Mouse (Mus musculus): ENCODE results near the gene Tigar. TPM values are rescaled to one million over a fixed set of nuclear protein-coding genes. Genes with fewer than 3 reads are reported as not detected.
A peak's percentile ranks its signal among the peaks of the same experiment; 100 is the strongest.

Tigar gene
- polyA plus RNA-seq (2014; fragmentation: Nextera tagmentation; extraction: Ambion mirVana): 4.3 and 4.5 TPM in 2 replicates

DNA sequence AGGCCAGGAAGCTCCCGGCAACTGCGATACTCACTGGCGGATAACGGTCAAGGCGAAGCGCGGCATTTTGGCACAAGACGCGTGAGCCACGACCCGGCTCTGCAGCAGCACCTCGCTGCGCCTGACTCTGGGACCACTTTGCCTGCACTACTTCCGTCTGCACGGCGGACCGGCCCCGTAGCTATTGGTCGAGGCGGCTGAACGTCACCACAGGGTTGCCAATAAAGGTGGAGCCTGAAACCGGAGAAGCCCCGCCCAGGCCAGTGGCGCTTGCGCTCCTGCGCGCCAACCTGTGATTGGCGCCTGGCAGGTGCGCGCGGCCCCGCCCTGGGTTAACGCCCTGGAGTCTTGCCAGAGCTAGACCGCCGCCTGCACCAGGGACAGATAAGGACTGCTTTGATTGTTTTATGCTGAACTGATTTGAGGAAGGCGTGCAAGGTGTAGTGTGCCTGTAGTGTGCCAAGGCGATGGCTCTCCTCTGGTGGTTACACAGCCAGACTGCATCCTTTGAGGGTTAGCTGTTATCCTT lies at the start of gene Tigar:
Gene Tigar, minus strand, starts transcription at position 156 of the 529 bp plus-strand sequence.
- under 1% methylated on average over 37 of the region's 37 CpGs for WGBS
- Histone ChIP-seq H3K36me3 (ENCODE audit: control insufficient read depth, insufficient read depth, low read length) (no peaks in the 10 kb centered on the region), H3K9ac (ENCODE audit: low read length) (peak within 1 kb of the TSS; percentile 56), H3K4me1 (ENCODE audit: control insufficient read depth, insufficient read depth, low read length) (no peaks in the 10 kb centered on the region), H3K27ac (replicated peaks; ENCODE audit: low read depth, low read length) (no peak within 1 kb of the TSS), H3K4me3 (ENCODE audit: low read depth, low read length) (peak within 1 kb of the TSS; percentile 62), H3K4me2 (ENCODE audit: low read depth, severe bottlenecking) (peak within 1 kb of the TSS; percentile 75), H3K27me3 (ENCODE audit: control insufficient read depth, insufficient read depth, low read length) (no peaks in the 10 kb centered on the region), H3K9me3 (ENCODE audit: control insufficient read depth, low read length) (no peaks in the 10 kb centered on the region)
- DNase-seq (ENCODE audit: low spot score) (peak; percentile 93), ATAC-seq (ENCODE audit: insufficient number of reproducible peaks, low FRiP score, low TSS enrichment, low read depth) (peak; percentile 99)

DNA sequence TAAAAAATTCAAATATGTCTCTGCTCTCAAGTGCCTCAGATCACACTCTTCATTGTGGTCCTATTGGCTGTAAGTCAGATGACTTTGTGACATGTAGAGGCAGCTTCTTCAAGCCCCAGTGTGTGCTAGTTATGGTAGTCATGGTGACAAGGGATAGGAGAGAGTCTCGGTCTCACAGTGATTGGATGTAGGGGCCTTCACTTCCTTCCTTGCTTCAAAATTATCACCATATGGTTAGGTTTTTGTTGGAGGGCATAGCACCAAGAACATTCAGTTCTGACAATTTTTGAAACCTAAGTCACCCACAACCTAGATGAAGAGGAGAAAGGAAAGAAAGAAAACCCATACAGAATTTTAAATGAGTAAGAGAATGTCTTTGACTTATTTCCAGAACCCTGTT lies 48.0 kb upstream of the Tigar start:
- Histone ChIP-seq H3K27ac (replicated peaks; ENCODE audit: low read depth, low read length) (no peak overlapping the region), H3K9me3 (ENCODE audit: control insufficient read depth, low read length) (no peaks in the 10 kb centered on the region), H3K36me3 (ENCODE audit: control insufficient read depth, insufficient read depth, low read length) (no peaks in the 10 kb centered on the region), H3K4me2 (ENCODE audit: low read depth, severe bottlenecking) (no peak overlapping the region), H3K4me1 (ENCODE audit: control insufficient read depth, insufficient read depth, low read length) (peaks cover 6% of the 10 kb centered on the region; the same call in 1 of the 2 replicates), H3K27me3 (ENCODE audit: control insufficient read depth, insufficient read depth, low read length) (no peaks in the 10 kb centered on the region), H3K4me3 (ENCODE audit: low read depth, low read length) (no peak overlapping the region), H3K9ac (ENCODE audit: low read length) (no peak overlapping the region)
- ATAC-seq (ENCODE audit: insufficient number of reproducible peaks, low FRiP score, low TSS enrichment, low read depth) (no peak), DNase-seq (ENCODE audit: low spot score) (no peak)
- 44% methylated on average over 1 of the region's 1 CpGs for WGBS

DNA sequence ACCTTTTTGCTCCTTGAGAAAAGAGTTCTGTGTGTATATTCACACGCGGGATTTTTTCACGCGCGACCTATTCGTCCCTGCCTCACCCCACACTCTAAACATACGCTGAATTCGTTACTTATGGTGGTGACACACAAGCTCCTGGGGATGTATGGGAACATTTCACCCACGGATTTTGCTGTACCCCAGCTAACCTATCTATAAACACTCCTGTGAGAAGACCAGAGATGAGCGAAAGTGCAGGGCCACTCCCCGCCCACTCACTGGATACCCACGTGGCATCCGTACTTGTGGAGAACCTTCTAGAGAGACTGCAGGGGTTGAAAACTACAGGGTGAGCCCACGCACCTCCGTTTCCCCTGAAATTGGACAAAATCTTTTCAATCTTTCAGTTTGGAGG lies 46.1 kb upstream of the Tigar start:
- no peak for ATAC-seq (ENCODE audit: insufficient number of reproducible peaks, low FRiP score, low TSS enrichment, low read depth)
- Histone ChIP-seq H3K4me3 (ENCODE audit: low read depth, low read length) (peak overlapping the region; percentile 37), H3K9me3 (ENCODE audit: control insufficient read depth, low read length) (no peaks in the 10 kb centered on the region), H3K4me1 (ENCODE audit: control insufficient read depth, insufficient read depth, low read length) (peaks cover 16% of the 10 kb centered on the region), H3K27ac (replicated peaks; ENCODE audit: low read depth, low read length) (no peak overlapping the region), H3K36me3 (ENCODE audit: control insufficient read depth, insufficient read depth, low read length) (no peaks in the 10 kb centered on the region), H3K4me2 (ENCODE audit: low read depth, severe bottlenecking) (peak overlapping the region; percentile 87), H3K27me3 (ENCODE audit: control insufficient read depth, insufficient read depth, low read length) (no peaks in the 10 kb centered on the region), H3K9ac (ENCODE audit: low read length) (peak overlapping the region; percentile 51)
- 1% methylated on average over 15 of the region's 15 CpGs for WGBS
- DNase-seq (ENCODE audit: low spot score): peak; percentile 63

DNA sequence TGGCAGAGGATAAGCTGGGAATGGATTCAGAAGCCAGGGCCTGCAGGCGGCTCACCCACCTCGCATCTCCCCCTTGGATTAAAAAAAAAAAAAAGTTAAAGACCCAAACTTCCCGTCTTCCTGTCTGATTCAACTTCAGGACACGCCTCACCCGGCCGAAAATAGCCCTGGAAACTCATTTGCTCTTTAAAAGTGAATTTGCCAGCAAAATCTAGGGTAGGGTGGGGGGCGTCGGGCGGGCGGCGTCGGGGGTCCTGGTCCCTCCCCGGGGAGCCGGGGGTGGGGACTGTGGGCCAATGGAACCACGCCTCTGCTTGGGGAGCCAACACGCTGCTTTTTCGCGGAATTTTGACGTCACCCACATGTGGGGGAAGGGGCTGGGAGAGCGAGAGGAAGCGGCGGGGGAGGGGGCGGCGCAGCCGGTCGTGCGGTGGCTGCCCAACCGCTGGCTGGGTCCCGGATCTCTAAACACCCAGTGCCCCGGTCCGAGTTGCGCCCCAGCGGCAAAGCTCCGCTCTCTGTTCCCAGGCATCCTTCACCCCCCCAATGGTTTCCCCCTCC lies 45.4 kb upstream of the Tigar start:
- Histone ChIP-seq H3K27me3 (ENCODE audit: control insufficient read depth, insufficient read depth, low read length) (no peaks in the 10 kb centered on the region), H3K4me2 (ENCODE audit: low read depth, severe bottlenecking) (peak overlapping the region; percentile 87), H3K36me3 (ENCODE audit: control insufficient read depth, insufficient read depth, low read length) (no peaks in the 10 kb centered on the region), H3K4me3 (ENCODE audit: low read depth, low read length) (peak overlapping the region; percentile 37), H3K4me1 (ENCODE audit: control insufficient read depth, insufficient read depth, low read length) (peaks cover 16% of the 10 kb centered on the region), H3K27ac (replicated peaks; ENCODE audit: low read depth, low read length) (peak overlapping the region; percentile 65), H3K9ac (ENCODE audit: low read length) (peak overlapping the region; percentile 56), H3K9me3 (ENCODE audit: control insufficient read depth, low read length) (no peaks in the 10 kb centered on the region)
- DNase-seq (ENCODE audit: low spot score) (peak; percentile 94), ATAC-seq (ENCODE audit: insufficient number of reproducible peaks, low FRiP score, low TSS enrichment, low read depth) (0 out of 2 replicates have a peak, but pooled peaks have one; percentile 12)
- under 1% methylated on average over 34 of the region's 34 CpGs for WGBS

DNA sequence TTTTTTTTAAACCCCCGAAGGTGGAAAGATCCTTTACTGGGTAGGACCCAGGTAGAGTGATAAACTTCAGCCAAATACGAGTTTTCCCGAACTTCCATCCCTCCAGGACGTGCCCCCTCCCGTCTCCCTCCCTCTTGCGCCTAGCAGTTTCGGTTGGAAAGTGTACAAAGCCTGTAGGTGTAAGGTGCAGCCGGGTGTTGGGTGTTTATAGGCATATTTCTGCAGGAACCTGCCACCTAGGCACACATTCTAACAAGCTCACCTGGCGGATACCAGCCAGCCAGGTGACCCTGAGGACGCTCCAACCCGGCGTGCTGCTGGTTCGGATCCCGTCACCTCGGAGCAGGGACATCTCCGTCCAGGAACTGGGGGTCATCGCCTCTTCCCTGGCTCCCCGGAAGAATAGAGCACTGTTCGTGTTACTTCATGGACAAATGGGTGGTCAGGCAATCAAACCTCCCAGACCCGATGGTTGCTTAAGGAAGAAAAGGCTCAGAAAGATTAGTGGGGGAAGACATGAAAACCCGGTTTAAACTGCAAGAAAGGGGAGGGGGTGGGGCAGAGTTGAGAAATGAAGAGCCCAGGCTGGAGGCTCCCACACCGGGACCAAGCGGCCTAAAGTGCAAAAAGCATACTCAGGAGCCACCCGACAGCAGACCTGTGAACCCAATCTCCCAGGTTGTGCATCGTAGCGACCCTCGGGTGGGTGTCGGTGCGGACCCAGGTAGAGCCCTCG lies 44.8 kb upstream of the Tigar start:
- H3K9me3 ChIP-seq (ENCODE audit: control insufficient read depth, low read length): no peaks in the 10 kb centered on the region
- H3K4me2 ChIP-seq (ENCODE audit: low read depth, severe bottlenecking): peak overlapping the region; percentile 87
- peak overlapping the region; percentile 56 for H3K9ac ChIP-seq (ENCODE audit: low read length)

DNA sequence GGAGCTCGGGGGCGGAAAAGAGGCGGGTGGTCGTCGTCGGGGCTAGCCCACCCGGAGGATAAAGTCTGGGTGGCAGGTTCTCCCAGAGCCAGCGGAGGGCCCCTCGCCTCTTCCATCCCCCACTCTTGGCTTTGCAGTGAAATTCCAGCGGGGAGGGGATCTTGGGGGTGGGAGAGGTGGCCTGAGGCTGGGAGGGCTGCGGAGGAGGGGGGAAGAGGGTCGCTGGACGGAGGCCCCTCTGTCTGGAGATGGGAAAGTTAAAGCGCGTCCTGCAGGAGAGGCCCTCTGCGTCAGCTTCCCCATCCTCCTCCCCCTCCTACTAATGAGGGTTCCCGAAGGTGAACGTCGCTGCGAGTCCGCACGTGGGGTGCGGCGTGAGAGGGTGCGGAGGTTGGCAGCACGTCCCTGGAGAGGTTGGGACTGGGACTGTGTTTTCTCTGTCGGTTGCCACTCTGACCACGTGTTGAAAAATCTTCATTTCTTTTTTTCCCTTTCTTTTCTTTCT lies 44.0 kb upstream of the Tigar start:
- WGBS: under 1% methylated on average over 27 of the region's 28 CpGs

More for the DNA sequence above, 44.8 kb upstream of the Tigar start:
- Histone ChIP-seq H3K27me3 (ENCODE audit: control insufficient read depth, insufficient read depth, low read length) (no peaks in the 10 kb centered on the region), H3K4me1 (ENCODE audit: control insufficient read depth, insufficient read depth, low read length) (peaks cover 16% of the 10 kb centered on the region), H3K27ac (replicated peaks; ENCODE audit: low read depth, low read length) (peak overlapping the region; percentile 65), H3K4me3 (ENCODE audit: low read depth, low read length) (peak overlapping the region; percentile 37), H3K36me3 (ENCODE audit: control insufficient read depth, insufficient read depth, low read length) (no peaks in the 10 kb centered on the region)
- ATAC-seq (ENCODE audit: insufficient number of reproducible peaks, low FRiP score, low TSS enrichment, low read depth): no peak
- DNase-seq (ENCODE audit: low spot score): peak; percentile 53
- 1% methylated on average over 30 of the region's 30 CpGs for WGBS

DNA sequence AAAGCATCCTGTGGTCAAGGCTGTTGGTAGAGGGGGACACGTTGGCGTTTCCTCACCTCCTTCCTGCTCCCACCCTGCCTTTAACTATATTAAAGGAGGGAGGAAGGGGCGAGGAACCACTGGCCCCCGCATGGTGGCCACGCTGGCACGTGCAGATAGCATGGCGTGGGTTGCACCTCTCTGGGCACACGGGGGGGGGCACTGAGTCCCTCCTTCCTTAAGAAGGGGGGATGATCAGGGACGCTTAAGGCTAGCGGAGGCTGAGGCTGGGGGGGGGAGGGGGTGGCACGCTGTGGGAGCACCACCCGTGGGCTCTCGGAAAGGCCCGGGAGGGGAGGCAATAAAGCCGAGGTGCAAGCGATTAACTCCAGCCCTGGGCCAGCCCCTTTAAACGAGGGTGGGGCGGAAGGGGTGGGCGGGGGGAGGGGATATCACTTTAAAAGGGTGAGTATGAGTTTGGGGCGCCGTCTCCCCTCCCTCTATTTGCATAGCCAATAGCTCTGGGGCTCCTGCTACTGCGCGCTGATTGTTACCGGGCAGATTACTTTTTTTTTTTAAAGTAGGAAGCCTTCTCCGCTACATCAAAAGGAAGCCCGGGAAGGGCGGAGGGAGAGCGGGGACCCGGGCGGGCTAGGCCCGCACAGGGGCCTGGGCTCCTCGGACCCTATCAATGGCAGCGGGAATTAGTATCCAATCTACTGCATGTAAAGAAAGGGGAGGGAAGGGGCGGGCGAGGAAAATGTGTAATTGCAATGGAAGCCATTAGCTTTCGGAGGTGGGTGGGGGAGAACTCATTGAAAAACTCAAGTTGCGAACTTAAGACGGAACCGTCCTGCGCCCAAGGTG lies 43.0 kb upstream of the Tigar start, which contains the start of gene Ccnd2:
Gene Ccnd2, minus strand, starts transcription at position 88 of the 846 bp plus-strand sequence.
- DNase-seq (ENCODE audit: low spot score): peak; percentile 87
- H3K9me3 ChIP-seq (ENCODE audit: control insufficient read depth, low read length): no peaks in the 10 kb centered on the region
- H3K4me3 ChIP-seq (ENCODE audit: low read depth, low read length): peak within 1 kb of the TSS; percentile 37
- no peaks in the 10 kb centered on the region for H3K27me3 ChIP-seq (ENCODE audit: control insufficient read depth, insufficient read depth, low read length)
- peaks cover 19% of the 10 kb centered on the region for H3K4me1 ChIP-seq (ENCODE audit: control insufficient read depth, insufficient read depth, low read length)
- H3K27ac ChIP-seq (replicated peaks; ENCODE audit: low read depth, low read length): peak within 1 kb of the TSS; percentile 97
- WGBS: under 1% methylated on average over 37 of the region's 40 CpGs
- H3K36me3 ChIP-seq (ENCODE audit: control insufficient read depth, insufficient read depth, low read length): no peaks in the 10 kb centered on the region
- H3K9ac ChIP-seq (ENCODE audit: low read length): peak within 1 kb of the TSS; percentile 67
- peak within 1 kb of the TSS; percentile 87 for H3K4me2 ChIP-seq (ENCODE audit: low read depth, severe bottlenecking)
- ATAC-seq (ENCODE audit: insufficient number of reproducible peaks, low FRiP score, low TSS enrichment, low read depth): peak; percentile 75

More for the DNA sequence above, 44.0 kb upstream of the Tigar start:
- H3K9ac ChIP-seq (ENCODE audit: low read length): peak overlapping the region; percentile 56
- peaks cover 19% of the 10 kb centered on the region for H3K4me1 ChIP-seq (ENCODE audit: control insufficient read depth, insufficient read depth, low read length)
- H3K36me3 ChIP-seq (ENCODE audit: control insufficient read depth, insufficient read depth, low read length): no peaks in the 10 kb centered on the region
- no peaks in the 10 kb centered on the region for H3K27me3 ChIP-seq (ENCODE audit: control insufficient read depth, insufficient read depth, low read length)
- no peak for ATAC-seq (ENCODE audit: insufficient number of reproducible peaks, low FRiP score, low TSS enrichment, low read depth)
- peak overlapping the region; percentile 65 for H3K27ac ChIP-seq (replicated peaks; ENCODE audit: low read depth, low read length)
- no peaks in the 10 kb centered on the region for H3K9me3 ChIP-seq (ENCODE audit: control insufficient read depth, low read length)
- peak overlapping the region; percentile 87 for H3K4me2 ChIP-seq (ENCODE audit: low read depth, severe bottlenecking)
- peak overlapping the region; percentile 37 for H3K4me3 ChIP-seq (ENCODE audit: low read depth, low read length)
- DNase-seq (ENCODE audit: low spot score): peak; percentile 83

Measured in limb, embryonic 11.5 days (tissue).